Mouse (Mus musculus) small intestine, adult 2 months (tissue): Measurements from ENCODE around the gene Pigv. TPM values are rescaled to one million over a fixed set of nuclear protein-coding genes. Genes with fewer than 3 reads are reported as not detected.

ENCODE experiments used
- H3K27ac ChIP-seq: fragments of 200-500 bp; 2 replicates; pipeline ENCODE4 v1.5.1; 2012; ENCODE audit warnings: low read depth, low read length, control low read depth, inconsistent platforms; ENCODE audit not compliant: insufficient read depth
- H3K27me3 ChIP-seq: fragments of 200-500 bp; 2 replicates; pipeline ENCODE4 v1.6.1; 2012; ENCODE audit warnings: mild to moderate bottlenecking, moderate library complexity, low read length, inconsistent platforms; ENCODE audit not compliant: control insufficient read depth, insufficient read depth
- H3K36me3 ChIP-seq: fragments of 200-500 bp; 2 replicates; pipeline ENCODE4 v1.6.1; 2012; ENCODE audit warnings: mild to moderate bottlenecking, low read length, control low read depth, inconsistent platforms; ENCODE audit not compliant: control insufficient read depth, insufficient read depth
- H3K4me1 ChIP-seq: fragments of 200-500 bp; 2 replicates; pipeline ENCODE4 v1.6.1; 2012; ENCODE audit warnings: low read length, inconsistent platforms, mixed read lengths; ENCODE audit not compliant: control insufficient read depth, insufficient read depth, insufficient read length
- H3K4me3 ChIP-seq: fragments of 200-500 bp; 2 replicates; pipeline ENCODE4 v1.5.1; 2012; ENCODE audit warnings: low read depth, mild to moderate bottlenecking, control low read depth, inconsistent platforms, low read length, moderate library complexity
- CTCF ChIP-seq: fragments of 200-500 bp; IDR thresholded peaks from 2 replicates; pipeline ENCODE4 v1.5.1; 2012; ENCODE audit warnings: low read depth, mild to moderate bottlenecking, control low read depth, inconsistent platforms, low read length, moderate library complexity, mixed read lengths; ENCODE audit not compliant: insufficient replicate concordance, insufficient read length; ENCODE audit errors: extremely low read depth
- POLR2A ChIP-seq: fragments of 200-500 bp; IDR thresholded peaks from 2 replicates; pipeline ENCODE4 v1.6.1; 2012; ENCODE audit warnings: low read depth, mild to moderate bottlenecking, control low read depth, inconsistent platforms, low read length, moderate library complexity
- WGBS: fragments of 180-500 bp; shearing (Covaris S2); methylation state at CpG from one replicate; pipeline ENCODE4 v1.1.7; 2018; 5-methylcytosine and 5-hydroxymethylcytosine counted together
- polyA plus RNA-seq: library from polyadenylated mRNA; depleted of rRNA; stranded (reverse); fragments of >200 nt; gene quantifications from 2 replicates; pipeline ENCODE4 v1.2.3, GENCODE M21; 2012; rRNA removed

Pigv gene
- 6.0 and 8.9 TPM in 2 replicates for polyA plus RNA-seq

GRCm38 (mm10) chr4:133671881-133672844 lies at the start of gene Pigv:
Gene Pigv, minus strand, starts transcription at chr4:133672647.
- WGBS, result under 1% methylated on average over 73 of the region's 76 CpGs
- H3K4me1 ChIP-seq, result peaks cover 17% of the 10 kb centered on the region; the same call in 1 of the 2 replicates

GRCm38 (mm10) chr4:133719791-133720190 lies 47.3 kb upstream of the Pigv start:
- Histone ChIP-seq H3K27ac (no peak overlapping the region), H3K36me3 (peaks cover 70% of the 10 kb centered on the region), H3K4me1 (no peaks in the 10 kb centered on the region; the same call in 1 of the 2 replicates), H3K27me3 (no peaks in the 10 kb centered on the region), H3K4me3 (no peak overlapping the region)
- 74% methylated on average over 3 of the region's 3 CpGs for WGBS
- no peak for TF ChIP-seq POLR2A
- no peak for TF ChIP-seq CTCF

More at GRCm38 (mm10) chr4:133671881-133672844, at the start of gene Pigv:
- H3K36me3 ChIP-seq, result peaks cover 4% of the 10 kb centered on the region
- H3K4me3 ChIP-seq, result peak within 1 kb of the TSS; percentile 91
- H3K27me3 ChIP-seq, result no peaks in the 10 kb centered on the region
- TF ChIP-seq CTCF, result no peak
- peak; percentile 65 for TF ChIP-seq POLR2A
- H3K27ac ChIP-seq, result peak within 1 kb of the TSS; percentile 96

- WGBS, result 60% methylated on average over 5 of the region's 5 CpGs
- Histone ChIP-seq H3K27ac (no peak overlapping the region), H3K36me3 (peaks cover 56% of the 10 kb centered on the region)
Measured at GRCm38 (mm10) chr4:133712755-133713154, 40.3 kb upstream of the Pigv start.

DNA sequence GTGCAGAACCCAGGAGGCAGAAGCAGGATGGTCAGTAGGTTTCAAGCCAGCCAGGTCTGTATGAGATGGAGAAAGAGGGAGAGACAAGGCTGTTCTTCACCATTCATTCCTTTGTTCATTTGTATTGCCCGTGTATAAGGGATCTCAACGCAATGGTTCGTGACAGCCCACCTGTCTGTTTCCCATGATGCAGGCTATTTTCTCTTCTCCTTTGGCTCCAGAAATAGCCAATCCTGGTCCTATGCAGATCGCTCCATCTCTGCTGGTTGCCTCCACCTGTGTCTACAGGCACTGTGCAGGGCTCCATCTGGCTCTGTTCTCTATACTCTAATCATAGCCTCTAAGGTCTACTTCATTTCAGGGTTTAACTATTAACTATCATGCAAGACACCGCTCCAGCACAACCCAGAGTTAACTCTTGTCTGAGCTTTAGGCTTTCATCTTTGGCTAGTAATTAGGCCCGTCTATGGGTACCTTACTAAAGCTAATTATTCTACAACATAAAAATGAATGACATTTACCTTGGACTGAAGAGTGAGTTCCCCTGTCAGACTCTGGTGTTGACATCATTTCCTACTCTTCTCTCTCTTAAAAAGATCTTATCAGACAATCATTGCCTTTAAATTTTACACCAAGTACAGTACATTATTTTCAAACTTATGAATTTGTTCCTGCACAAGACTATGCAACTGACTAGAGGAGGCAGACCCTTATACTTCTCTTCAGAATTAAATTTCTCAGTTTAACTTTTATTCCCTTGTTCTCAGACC lies 39.0 kb upstream of the Pigv start:
- Histone ChIP-seq H3K27me3 (no peaks in the 10 kb centered on the region), H3K4me3 (no peak overlapping the region), H3K27ac (no peak overlapping the region), H3K4me1 (peaks cover 5% of the 10 kb centered on the region; the same call in 1 of the 2 replicates), H3K36me3 (peaks cover 47% of the 10 kb centered on the region)
- WGBS, result 74% methylated on average over 6 of the region's 6 CpGs
- TF ChIP-seq CTCF (no peak), POLR2A (no peak)

More at GRCm38 (mm10) chr4:133712755-133713154, 40.3 kb upstream of the Pigv start:
- Histone ChIP-seq H3K4me3 (no peak overlapping the region), H3K4me1 (no peaks in the 10 kb centered on the region), H3K27me3 (no peaks in the 10 kb centered on the region)
- TF ChIP-seq POLR2A (no peak), CTCF (no peak)

- 59% methylated on average over 2 of the region's 2 CpGs for WGBS
Measured at GRCm38 (mm10) chr4:133709395-133709794, 36.9 kb upstream of the Pigv start.

GRCm38 (mm10) chr4:133707464-133707863 lies 35.0 kb upstream of the Pigv start:
- H3K36me3 ChIP-seq, result peaks cover 30% of the 10 kb centered on the region
- 57% methylated on average over 1 of the region's 1 CpGs for WGBS
- peaks cover 12% of the 10 kb centered on the region; the same call in 1 of the 2 replicates for H3K4me1 ChIP-seq
- TF ChIP-seq CTCF (no peak), POLR2A (no peak)
- H3K27me3 ChIP-seq, result no peaks in the 10 kb centered on the region
- H3K27ac ChIP-seq, result peak overlapping the region; percentile 68
- H3K4me3 ChIP-seq, result no peak overlapping the region

More at GRCm38 (mm10) chr4:133709395-133709794, 36.9 kb upstream of the Pigv start:
- Histone ChIP-seq H3K36me3 (peaks cover 34% of the 10 kb centered on the region), H3K4me1 (peaks cover 12% of the 10 kb centered on the region; the same call in 1 of the 2 replicates), H3K4me3 (no peak overlapping the region), H3K27me3 (no peaks in the 10 kb centered on the region), H3K27ac (no peak overlapping the region)
- TF ChIP-seq CTCF (no peak), POLR2A (no peak)

GRCm38 (mm10) chr4:133706956-133707355 lies 34.5 kb upstream of the Pigv start:
- 63% methylated on average over 8 of the region's 8 CpGs for WGBS
- H3K4me3 ChIP-seq, result no peak overlapping the region
- peaks cover 12% of the 10 kb centered on the region; the same call in 1 of the 2 replicates for H3K4me1 ChIP-seq
- no peaks in the 10 kb centered on the region for H3K27me3 ChIP-seq
- peaks cover 29% of the 10 kb centered on the region for H3K36me3 ChIP-seq
- H3K27ac ChIP-seq, result peak overlapping the region; percentile 83
- no peak for TF ChIP-seq POLR2A
- no peak for TF ChIP-seq CTCF
